ENCODE assay signal across 23 mouse cellular contexts in genomic region chr12:85967812-85968211, GRCm38 (mm10).
"Had no signal": no experiment of that assay in that cellular context is flagged by ENCODE, and none has a peak within 500 bp of the region (broad histone marks: within the 10 kb centered on the region; RNA-seq: fewer than 3 reads in every experiment).

No protein-coding gene starts in this region.

- H3K27me3 ChIP-seq: embryonic facial prominence, embryonic 12.5 days; embryonic facial prominence, embryonic 13.5 days; embryonic facial prominence, embryonic 15.5 days; forebrain, embryonic 12.5 days; forebrain, embryonic 13.5 days; forebrain, embryonic 15.5 days had no signal

- DNase-seq: cerebellum, adult 8-10 months; cerebellum, adult 9-10 months; cerebellum, postnatal 14 days; cerebellum, postnatal 36 days; embryo, embryonic 11 days; forebrain, postnatal 0 days; gastrocnemius, adult 2 months; gastrocnemius, postnatal 10 days; gastrocnemius, postnatal 14 days; gastrocnemius, postnatal 25 days; gastrocnemius, postnatal 36 days; heart, adult 18-20 months; heart, adult 2 months had no signal

- H3K4me2 ChIP-seq: embryonic facial prominence, embryonic 12.5 days; embryonic facial prominence, embryonic 13.5 days; embryonic facial prominence, embryonic 15.5 days; forebrain, embryonic 12.5 days; forebrain, embryonic 13.5 days; forebrain, embryonic 15.5 days had no signal

- ATAC-seq: forebrain, embryonic 13.5 days; forebrain, embryonic 14.5 days; forebrain, embryonic 15.5 days; forebrain, postnatal 0 days had no signal

- H3K9me3 ChIP-seq: embryonic facial prominence, embryonic 10.5 days; embryonic facial prominence, embryonic 12.5 days; embryonic facial prominence, embryonic 13.5 days; embryonic facial prominence, embryonic 15.5 days; forebrain, embryonic 10.5 days; forebrain, embryonic 12.5 days; forebrain, embryonic 13.5 days; forebrain, embryonic 15.5 days had no signal

- H3K4me1 ChIP-seq: forebrain, embryonic 15.5 days had no signal

- H3K9ac ChIP-seq: embryonic facial prominence, embryonic 12.5 days; embryonic facial prominence, embryonic 13.5 days; embryonic facial prominence, embryonic 15.5 days; forebrain, embryonic 12.5 days; forebrain, embryonic 13.5 days; forebrain, embryonic 15.5 days; forebrain, postnatal 0 days had no signal

- H3K36me3 ChIP-seq: embryonic facial prominence, embryonic 15.5 days; forebrain, embryonic 15.5 days had no signal

- H3K27ac ChIP-seq: embryonic facial prominence, embryonic 10.5 days; embryonic facial prominence, embryonic 12.5 days; embryonic facial prominence, embryonic 13.5 days; embryonic facial prominence, embryonic 15.5 days; forebrain, embryonic 10.5 days; forebrain, embryonic 12.5 days; forebrain, embryonic 13.5 days; forebrain, embryonic 15.5 days; gastrocnemius, adult 2 months; heart, adult 2 months had no signal

- H3K4me3 ChIP-seq: embryonic facial prominence, embryonic 10.5 days; embryonic facial prominence, embryonic 12.5 days; embryonic facial prominence, embryonic 13.5 days; embryonic facial prominence, embryonic 15.5 days; erythroblast, embryonic 14.5 days; forebrain, embryonic 10.5 days; forebrain, embryonic 12.5 days; forebrain, embryonic 13.5 days; forebrain, embryonic 15.5 days; gastrocnemius, adult 2 months; heart, adult 2 months had no signal
